Comparison of ENCODE assay signal across 8 mouse cellular contexts in genomic region chr11:115160016-115160797, GRCm38 (mm10). TPM values are rescaled to one million over a fixed set of nuclear protein-coding genes. Genes with fewer than 3 reads are reported as not detected.
DNase-seq lines count a peak whose midpoint lies in the region; ATAC-seq and TF ChIP-seq lines count a peak whose summit lies in the region.

No protein-coding gene starts in this region.

- H3K9me3 ChIP-seq in heart, embryonic 11.5 days (replicated peaks; ENCODE audit: control insufficient read depth, low read length): no peaks in the 10 kb centered on the region
- H3K9me3 ChIP-seq in midbrain, postnatal 0 days (ENCODE audit: low read length): no peaks in the 10 kb centered on the region

- H3K4me1 ChIP-seq in heart, embryonic 11.5 days (ENCODE audit: control insufficient read depth, insufficient read depth, low read length): peaks cover 31% of the 10 kb centered on the region
- H3K4me1 ChIP-seq in bone marrow macrophage, adult 2 months (ENCODE audit: control insufficient read depth, insufficient read depth, low read length): peaks cover 27% of the 10 kb centered on the region
- peaks cover 4% of the 10 kb centered on the region; the same call in 1 of the 2 replicates for H3K4me1 ChIP-seq in midbrain, postnatal 0 days (ENCODE audit: insufficient read depth, low read length)

- no peak for ATAC-seq in heart, embryonic 11.5 days (replicated peaks; ENCODE audit: insufficient number of reproducible peaks, low FRiP score, low TSS enrichment)
- ATAC-seq in midbrain, postnatal 0 days (ENCODE audit: low FRiP score): no peak

- peak; percentile 63 for TF ChIP-seq CTCF in bone marrow macrophage, adult 2 months (IDR thresholded peaks at IDR 0.05; ENCODE audit: low read depth, low read length)
- TF ChIP-seq CTCF in layer of hippocampus, adult 2 months (conservative IDR thresholded peaks at IDR 0.05): peak; percentile 86
- peak; percentile 74 for TF ChIP-seq CTCF in midbrain, postnatal 0 days (IDR thresholded peaks at IDR 0.05)

- 55% methylated on average over 11 of the region's 11 CpGs for WGBS in heart, embryonic 11.5 days (ENCODE audit: insufficient replicate concordance)
- 51% methylated on average over 11 of the region's 11 CpGs for WGBS in midbrain, postnatal 0 days

- H3K4me3 ChIP-seq in heart, embryonic 11.5 days (ENCODE audit: low read depth, low read length): no peak overlapping the region
- H3K4me3 ChIP-seq in bone marrow macrophage, adult 2 months (ENCODE audit: insufficient read depth, low read length): no peak overlapping the region
- no peak overlapping the region for H3K4me3 ChIP-seq in layer of hippocampus, adult 2 months
- no peak overlapping the region for H3K4me3 ChIP-seq in midbrain, postnatal 0 days (ENCODE audit: low read depth, low read length)

- no peak overlapping the region for H3K4me2 ChIP-seq in heart, embryonic 11.5 days
- H3K4me2 ChIP-seq in midbrain, postnatal 0 days (ENCODE audit: low read depth, low read length, poor library complexity, severe bottlenecking): no peak overlapping the region

- H3K36me3 ChIP-seq in heart, embryonic 11.5 days (ENCODE audit: control insufficient read depth, insufficient read depth, low read length): no peaks in the 10 kb centered on the region
- no peaks in the 10 kb centered on the region for H3K36me3 ChIP-seq in midbrain, postnatal 0 days (ENCODE audit: insufficient read depth, low read length)

- H3K27me3 ChIP-seq in heart, embryonic 11.5 days (ENCODE audit: control insufficient read depth, insufficient read depth, low read length): peaks cover 6% of the 10 kb centered on the region; the same call in 1 of the 2 replicates
- peaks cover 34% of the 10 kb centered on the region for H3K27me3 ChIP-seq in midbrain, postnatal 0 days (ENCODE audit: insufficient read depth, low read length)

- peak; percentile 97 for DNase-seq in heart, adult 11 months
- peak; percentile 61 to 74 for DNase-seq in CD8-positive naive resting alpha-beta T cell, adult 2 months (ENCODE audit: low read depth in 2 of 2, low spot score in 2 of 2)
- peak; percentile 50 to 64 for DNase-seq in frontal cortex, postnatal 36 days (ENCODE audit: low spot score in 2 of 2)
- DNase-seq in layer of hippocampus, adult 2 months (ENCODE audit: low spot score in 2 of 2): peak in 1 of 2 experiments; percentile 61
- DNase-seq in midbrain, postnatal 0 days (ENCODE audit: low spot score): peak; percentile 28
- DNase-seq in thymus, postnatal 36 days: peak; percentile 73 to 79

- no peak for TF ChIP-seq POLR2A in bone marrow macrophage, adult 2 months (IDR thresholded peaks at IDR 0.05; ENCODE audit: borderline replicate concordance, low read depth, low read length)

- no peak overlapping the region for H3K9ac ChIP-seq in heart, embryonic 11.5 days (ENCODE audit: low read depth, low read length)
- no peak overlapping the region for H3K9ac ChIP-seq in midbrain, postnatal 0 days (replicated peaks; ENCODE audit: low read length, poor library complexity, severe bottlenecking)

- H3K27ac ChIP-seq in heart, embryonic 11.5 days (ENCODE audit: low read depth, low read length): no peak overlapping the region
- H3K27ac ChIP-seq in bone marrow macrophage, adult 2 months (ENCODE audit: insufficient read depth, low read depth, low read length): no peak overlapping the region
- no peak overlapping the region for H3K27ac ChIP-seq in layer of hippocampus, adult 2 months
- H3K27ac ChIP-seq in midbrain, postnatal 0 days (ENCODE audit: low read depth, low read length): no peak overlapping the region

RNA-seq across cellular contexts. Expression of gene Slc9a3r1, which starts 2.9 kb away (rescaled TPM):
- 26.4 and 31.1 TPM in 2 replicates for polyA plus RNA-seq in heart, embryonic 11.5 days (2014; fragmentation: Nextera tagmentation; extraction: Ambion mirVana)
- 76.2 and 78.8 TPM in 2 replicates for polyA plus RNA-seq in bone marrow macrophage, adult 2 months (2012; ENCODE audit: insufficient read depth, insufficient read length, missing spikeins)
- total RNA-seq in layer of hippocampus, adult 2 months (2021): 10 to 100 TPM; 67.3 to 74.6 TPM
- total RNA-seq in midbrain, postnatal 0 days (2014; rRNA removed): 53.3 and 57.3 TPM in 2 replicates
- polyA plus RNA-seq in midbrain, postnatal 0 days (2015; fragmentation: Nextera tagmentation; extraction: Ambion mirVana): 65.4 and 72.9 TPM in 2 replicates

RNA-seq across cellular contexts. Expression of gene Cd300lf, which starts 26.4 kb away (rescaled TPM):
- polyA plus RNA-seq in heart, embryonic 11.5 days (2014; fragmentation: Nextera tagmentation; extraction: Ambion mirVana): 0.19 and 0.20 TPM in 2 replicates
- polyA plus RNA-seq in bone marrow macrophage, adult 2 months (2012; ENCODE audit: insufficient read depth, insufficient read length, missing spikeins): 1.9 and 2.9 TPM in 2 replicates
- under 1 TPM; 0.38 to 0.49 TPM for total RNA-seq in layer of hippocampus, adult 2 months (2021)
- 0.16 and 0.42 TPM in 2 replicates for total RNA-seq in midbrain, postnatal 0 days (2014; rRNA removed)
- 0.09 and 0.10 TPM in 2 replicates for polyA plus RNA-seq in midbrain, postnatal 0 days (2015; fragmentation: Nextera tagmentation; extraction: Ambion mirVana)

RNA-seq across cellular contexts. Expression of gene Tmem104, which starts 27.1 kb away (rescaled TPM):
- polyA plus RNA-seq in heart, embryonic 11.5 days (2014; fragmentation: Nextera tagmentation; extraction: Ambion mirVana): 7.5 and 8.2 TPM in 2 replicates
- polyA plus RNA-seq in bone marrow macrophage, adult 2 months (2012; ENCODE audit: insufficient read depth, insufficient read length, missing spikeins): 40.2 and 42.7 TPM in 2 replicates
- 10 to 100 TPM; 18.1 to 20.1 TPM for total RNA-seq in layer of hippocampus, adult 2 months (2021)
- total RNA-seq in midbrain, postnatal 0 days (2014; rRNA removed): 7.8 and 8.5 TPM in 2 replicates
- 12.2 and 12.9 TPM in 2 replicates for polyA plus RNA-seq in midbrain, postnatal 0 days (2015; fragmentation: Nextera tagmentation; extraction: Ambion mirVana)

RNA-seq across cellular contexts. Expression of gene Nat9, which starts 27.5 kb away (rescaled TPM):
- polyA plus RNA-seq in heart, embryonic 11.5 days (2014; fragmentation: Nextera tagmentation; extraction: Ambion mirVana): 13.7 and 15.7 TPM in 2 replicates
- polyA plus RNA-seq in bone marrow macrophage, adult 2 months (2012; ENCODE audit: insufficient read depth, insufficient read length, missing spikeins): 23.5 and 24.0 TPM in 2 replicates
- 10 to 100 TPM; 20.5 to 20.6 TPM for total RNA-seq in layer of hippocampus, adult 2 months (2021)
- total RNA-seq in midbrain, postnatal 0 days (2014; rRNA removed): 13.0 and 19.3 TPM in 2 replicates
- 17.5 and 20.1 TPM in 2 replicates for polyA plus RNA-seq in midbrain, postnatal 0 days (2015; fragmentation: Nextera tagmentation; extraction: Ambion mirVana)
